Mouse (Mus musculus): ENCODE results near the gene Tomm20. TPM values are rescaled to one million over a fixed set of nuclear protein-coding genes. Genes with fewer than 3 reads are reported as not detected.

Tomm20 gene
- polyA plus RNA-seq, 1 experiment from 2014 or later = 175 TPM

DNA sequence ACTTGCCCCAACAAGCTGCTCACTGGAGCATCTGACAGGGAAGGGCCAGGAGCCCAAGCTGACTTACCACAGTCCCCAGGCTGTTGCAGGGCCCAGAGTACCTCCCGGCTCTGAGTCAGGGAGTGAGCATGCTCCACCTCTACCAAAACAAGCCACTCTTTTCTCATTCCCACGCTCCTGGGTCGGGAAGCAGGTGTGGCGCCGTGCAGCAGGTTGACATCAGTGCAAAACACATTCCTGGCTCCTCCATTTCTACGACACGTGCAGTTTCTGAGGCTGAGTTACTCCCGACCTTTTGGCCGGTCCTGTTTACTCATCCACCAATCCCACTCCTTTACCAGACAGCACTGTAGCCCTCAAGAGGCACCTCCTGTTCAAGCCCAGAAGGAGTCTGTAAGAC, 37.7 kb downstream of the Tomm20 start:
- TF ChIP-seq CTCF (IDR thresholded peaks at IDR 0.05; ENCODE audit: low read depth) (no peak), EP300 (optimal IDR thresholded peaks at IDR 0.05) (no peak)
- ATAC-seq (ENCODE audit: low FRiP score, low TSS enrichment) (peak; percentile 57), DNase-seq (ENCODE audit: low spot score) (no peak)
- Histone ChIP-seq H3K4me3 (ENCODE audit: low read depth, low read length) (no peak overlapping the region), H3K36me3 (ENCODE audit: control insufficient read depth, insufficient read depth, low read length) (no peaks in the 10 kb centered on the region), H3K27me3 (ENCODE audit: control insufficient read depth, insufficient read depth, low read length) (no peaks in the 10 kb centered on the region), H3K4me1 (replicated peaks; ENCODE audit: control insufficient read depth, insufficient read depth) (peaks cover 4% of the 10 kb centered on the region; the same call in 1 of the 2 replicates), H3K9me3 (ENCODE audit: control insufficient read depth, low read length) (no peaks in the 10 kb centered on the region), H3K4me2 (replicated peaks; ENCODE audit: low read depth) (no peak overlapping the region), H3K27ac (replicated peaks) (0 out of 2 replicates have a peak overlapping the region, but pooled peaks have one; percentile 36), H3K9ac (ENCODE audit: low read length) (no peak overlapping the region)
- WGBS = 33% methylated on average over 9 of the region's 9 CpGs

DNA sequence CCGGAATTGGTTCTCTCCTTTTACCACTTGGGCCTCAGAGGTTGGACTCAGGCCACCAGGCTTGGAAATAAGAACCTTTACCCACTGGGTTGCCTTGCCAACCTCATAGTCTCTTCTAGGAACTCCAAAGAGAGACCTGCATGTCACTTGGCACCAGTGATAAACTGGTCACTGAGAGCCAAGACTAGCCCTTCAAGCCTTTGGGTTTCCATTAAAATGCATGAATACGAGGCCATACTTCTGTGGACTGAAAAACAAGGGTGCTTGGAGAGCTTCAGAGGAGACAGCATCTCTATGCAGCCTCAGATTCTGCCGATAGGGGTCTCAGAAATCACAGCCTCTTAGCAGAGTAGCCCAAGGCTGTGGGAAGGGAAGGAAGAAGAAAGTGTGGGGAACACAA, 38.3 kb downstream of the Tomm20 start:
- no peak for DNase-seq (ENCODE audit: low spot score)
- Histone ChIP-seq H3K9me3 (ENCODE audit: control insufficient read depth, low read length) (no peaks in the 10 kb centered on the region), H3K4me1 (replicated peaks; ENCODE audit: control insufficient read depth, insufficient read depth) (0 out of 2 replicates have a peak, but pooled peaks cover 2% of the 10 kb centered on the region), H3K27ac (replicated peaks) (no peak overlapping the region), H3K4me3 (ENCODE audit: low read depth, low read length) (no peak overlapping the region), H3K4me2 (replicated peaks; ENCODE audit: low read depth) (no peak overlapping the region), H3K36me3 (ENCODE audit: control insufficient read depth, insufficient read depth, low read length) (no peaks in the 10 kb centered on the region), H3K27me3 (ENCODE audit: control insufficient read depth, insufficient read depth, low read length) (no peaks in the 10 kb centered on the region), H3K9ac (ENCODE audit: low read length) (no peak overlapping the region)
- no peak for ATAC-seq (ENCODE audit: low FRiP score, low TSS enrichment)
- TF ChIP-seq EP300 (optimal IDR thresholded peaks at IDR 0.05) (no peak), CTCF (IDR thresholded peaks at IDR 0.05; ENCODE audit: low read depth) (0 out of 2 replicates have a peak, but pooled peaks have one; percentile 18)
- WGBS = 86% methylated on average over 3 of the region's 3 CpGs

- Histone ChIP-seq H3K9ac (ENCODE audit: low read length) (no peak overlapping the region), H3K4me2 (replicated peaks; ENCODE audit: low read depth) (no peak overlapping the region), H3K9me3 (ENCODE audit: control insufficient read depth, low read length) (no peaks in the 10 kb centered on the region), H3K27me3 (ENCODE audit: control insufficient read depth, insufficient read depth, low read length) (no peaks in the 10 kb centered on the region), H3K4me3 (ENCODE audit: low read depth, low read length) (no peak overlapping the region), H3K27ac (replicated peaks) (no peak overlapping the region), H3K4me1 (replicated peaks; ENCODE audit: control insufficient read depth, insufficient read depth) (0 out of 2 replicates have a peak, but pooled peaks cover 2% of the 10 kb centered on the region), H3K36me3 (ENCODE audit: control insufficient read depth, insufficient read depth, low read length) (no peaks in the 10 kb centered on the region)
- TF ChIP-seq EP300 (optimal IDR thresholded peaks at IDR 0.05) (no peak), CTCF (IDR thresholded peaks at IDR 0.05; ENCODE audit: low read depth) (peak; percentile 65)
- ATAC-seq (ENCODE audit: low FRiP score, low TSS enrichment) = no peak
- WGBS = 96% methylated on average over 3 of the region's 3 CpGs
- no peak for DNase-seq (ENCODE audit: low spot score)
Observed at GRCm38 (mm10) chr8:126905387-126905786, 40.3 kb downstream of the Tomm20 start.

DNA sequence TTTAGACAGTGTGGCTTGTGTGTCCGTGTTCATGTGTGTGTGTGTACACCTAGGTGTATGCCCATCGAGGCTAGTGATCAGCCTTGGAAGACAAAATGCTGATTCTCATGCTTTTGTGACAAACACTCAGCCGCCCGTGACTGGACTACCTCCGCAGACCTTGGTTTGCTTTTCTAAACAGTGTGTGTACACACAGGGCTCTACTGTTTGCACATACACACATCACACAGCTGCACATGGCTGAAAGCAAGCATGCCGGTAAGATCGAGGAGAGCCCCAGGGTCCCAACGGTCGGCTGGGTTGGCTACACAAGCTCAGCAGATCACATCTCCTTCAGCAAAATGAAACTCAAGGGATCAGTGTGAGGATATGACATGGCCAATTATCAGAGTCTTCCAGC, 41.7 kb downstream of the Tomm20 start:
- no peak overlapping the region for H3K9ac ChIP-seq (ENCODE audit: low read length)

DNA sequence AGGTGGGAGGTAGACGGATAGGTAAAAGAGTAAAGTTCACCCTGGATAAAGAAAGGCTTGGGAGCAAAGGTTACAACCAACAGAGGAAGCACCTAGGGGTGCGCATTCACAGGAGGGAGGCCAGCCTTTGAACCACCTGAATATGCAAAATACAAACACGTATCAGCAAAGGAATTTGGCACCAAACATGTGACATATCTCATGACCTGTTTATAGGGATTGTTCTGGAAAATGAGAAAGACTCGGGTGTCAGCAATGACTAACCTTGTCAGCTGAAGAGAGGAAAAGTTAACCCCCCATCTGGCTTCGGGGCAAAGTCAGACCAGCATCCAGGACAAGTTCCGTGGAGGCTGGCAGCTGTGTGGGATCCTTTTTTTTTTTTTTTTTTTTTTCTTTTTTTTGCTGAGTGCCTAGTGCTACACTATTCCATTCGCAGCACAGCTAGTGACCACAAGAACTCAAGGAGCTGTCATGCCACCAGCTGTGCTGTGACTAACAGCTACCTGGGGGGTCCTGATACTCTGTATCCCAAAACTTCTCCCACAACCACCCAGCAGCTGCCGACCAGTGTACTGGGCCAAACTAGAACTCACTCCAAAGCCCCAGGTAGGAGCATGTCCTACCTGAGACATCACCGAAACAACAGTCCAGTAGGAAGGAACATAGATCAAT, 42.3 kb downstream of the Tomm20 start:
- H3K27ac ChIP-seq (replicated peaks) = peak overlapping the region; percentile 58
- H3K36me3 ChIP-seq (ENCODE audit: control insufficient read depth, insufficient read depth, low read length) = no peaks in the 10 kb centered on the region
- no peak overlapping the region for H3K4me2 ChIP-seq (replicated peaks; ENCODE audit: low read depth)
- DNase-seq (ENCODE audit: low spot score) (no peak), ATAC-seq (ENCODE audit: low FRiP score, low TSS enrichment) (peak; percentile 19; the same call in 1 of the 2 replicates)
- no peak overlapping the region for H3K9ac ChIP-seq (ENCODE audit: low read length)
- H3K27me3 ChIP-seq (ENCODE audit: control insufficient read depth, insufficient read depth, low read length) = no peaks in the 10 kb centered on the region
- no peak overlapping the region for H3K4me3 ChIP-seq (ENCODE audit: low read depth, low read length)
- TF ChIP-seq CTCF (IDR thresholded peaks at IDR 0.05; ENCODE audit: low read depth) (no peak), EP300 (optimal IDR thresholded peaks at IDR 0.05) (no peak)
- H3K9me3 ChIP-seq (ENCODE audit: control insufficient read depth, low read length) = no peaks in the 10 kb centered on the region
- H3K4me1 ChIP-seq (replicated peaks; ENCODE audit: control insufficient read depth, insufficient read depth) = no peaks in the 10 kb centered on the region
- 45% methylated on average over 9 of the region's 9 CpGs for WGBS

More for the DNA sequence above, 41.7 kb downstream of the Tomm20 start:
- DNase-seq (ENCODE audit: low spot score) (no peak), ATAC-seq (ENCODE audit: low FRiP score, low TSS enrichment) (peak; percentile 55)
- Histone ChIP-seq H3K36me3 (ENCODE audit: control insufficient read depth, insufficient read depth, low read length) (no peaks in the 10 kb centered on the region), H3K9me3 (ENCODE audit: control insufficient read depth, low read length) (no peaks in the 10 kb centered on the region), H3K27ac (replicated peaks) (peak overlapping the region; percentile 58), H3K27me3 (ENCODE audit: control insufficient read depth, insufficient read depth, low read length) (no peaks in the 10 kb centered on the region), H3K4me3 (ENCODE audit: low read depth, low read length) (no peak overlapping the region), H3K4me1 (replicated peaks; ENCODE audit: control insufficient read depth, insufficient read depth) (no peaks in the 10 kb centered on the region), H3K4me2 (replicated peaks; ENCODE audit: low read depth) (no peak overlapping the region)
- no peak for TF ChIP-seq CTCF (IDR thresholded peaks at IDR 0.05; ENCODE audit: low read depth)
- TF ChIP-seq EP300 (optimal IDR thresholded peaks at IDR 0.05) = no peak
- WGBS = 58% methylated on average over 9 of the region's 9 CpGs

DNA sequence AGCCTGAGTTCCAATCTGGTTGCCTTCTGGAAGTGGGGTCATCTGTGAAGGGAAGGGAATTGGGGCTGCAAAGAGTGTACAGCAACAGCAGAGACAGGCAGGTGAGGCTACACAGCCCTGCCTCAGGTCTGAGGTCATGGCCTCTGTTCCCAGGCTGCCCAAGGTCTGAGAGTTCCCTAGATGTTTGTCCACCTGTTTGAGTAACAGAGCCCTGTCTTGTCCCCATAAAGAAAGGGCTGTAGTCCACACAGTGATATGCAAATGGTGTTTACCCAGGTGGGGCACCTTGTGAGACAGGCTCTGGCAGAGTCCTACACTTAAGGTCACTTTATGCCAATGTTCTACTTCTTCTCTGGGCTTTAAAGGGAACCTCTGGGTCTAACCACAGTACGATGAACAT, 44.0 kb downstream of the Tomm20 start:
- H3K4me3 ChIP-seq (ENCODE audit: low read depth, low read length) = no peak overlapping the region
- no peaks in the 10 kb centered on the region for H3K9me3 ChIP-seq (ENCODE audit: control insufficient read depth, low read length)
- H3K4me1 ChIP-seq (replicated peaks; ENCODE audit: control insufficient read depth, insufficient read depth) = no peaks in the 10 kb centered on the region
- no peak overlapping the region for H3K9ac ChIP-seq (ENCODE audit: low read length)
- H3K4me2 ChIP-seq (replicated peaks; ENCODE audit: low read depth) = no peak overlapping the region
- no peaks in the 10 kb centered on the region for H3K36me3 ChIP-seq (ENCODE audit: control insufficient read depth, insufficient read depth, low read length)
- DNase-seq (ENCODE audit: low spot score) = no peak
- peak overlapping the region; percentile 61; the same call in 1 of the 2 replicates for H3K27ac ChIP-seq (replicated peaks)
- peak; percentile 68 for ATAC-seq (ENCODE audit: low FRiP score, low TSS enrichment)
- TF ChIP-seq EP300 (optimal IDR thresholded peaks at IDR 0.05) = no peak
- no peak for TF ChIP-seq CTCF (IDR thresholded peaks at IDR 0.05; ENCODE audit: low read depth)
- H3K27me3 ChIP-seq (ENCODE audit: control insufficient read depth, insufficient read depth, low read length) = no peaks in the 10 kb centered on the region
- 67% methylated on average over 1 of the region's 1 CpGs for WGBS
